Mouse (Mus musculus) lung, embryonic 16.5 days (tissue): Measurements from ENCODE around the gene Cd72. TPM values are rescaled to one million over a fixed set of nuclear protein-coding genes. Genes with fewer than 3 reads are reported as not detected.

Source experiments
- ATAC-seq: fragments of 200-750 bp; cut with Nextera tagmentation; 2 replicates; pipeline ENCODE4 v1.8.0; 2017; ENCODE audit warnings: low read depth, mild to moderate bottlenecking, moderate library complexity
- H3K27ac ChIP-seq: fragments of 300-500 bp; sonication (generic); 2 replicates; pipeline ENCODE4 v1.5.1; 2014; ENCODE audit warnings: mild to moderate bottlenecking, control low read depth, low read length
- H3K27me3 ChIP-seq: fragments of 300-500 bp; sonication (generic); 2 replicates; pipeline ENCODE4 v1.6.1; 2014; ENCODE audit warnings: low read depth, low read length, mixed read lengths; ENCODE audit not compliant: control insufficient read depth, insufficient read depth
- H3K36me3 ChIP-seq: fragments of 300-500 bp; sonication (generic); 2 replicates; pipeline ENCODE4 v1.6.1; 2014; ENCODE audit warnings: low read length; ENCODE audit not compliant: control insufficient read depth, insufficient read depth
- H3K4me1 ChIP-seq: fragments of 300-500 bp; sonication (generic); replicated peaks from 2 replicates; pipeline ENCODE4 v1.6.1; 2014; ENCODE audit warnings: low read length, mixed read lengths; ENCODE audit not compliant: control insufficient read depth, insufficient read depth
- H3K4me2 ChIP-seq: fragments of 300-500 bp; sonication (generic); 2 replicates; pipeline ENCODE4 v1.6.1; 2014; ENCODE audit warnings: low read depth, low read length, control low read depth
- H3K4me3 ChIP-seq: fragments of 300-500 bp; sonication (generic); 2 replicates; pipeline ENCODE4 v1.5.1; 2014; ENCODE audit warnings: mild to moderate bottlenecking, low read length, control low read depth
- H3K9ac ChIP-seq: fragments of 300-500 bp; sonication (generic); 2 replicates; pipeline ENCODE4 v1.6.1; 2014; ENCODE audit warnings: low read length, control low read depth
- H3K9me3 ChIP-seq: fragments of 300-500 bp; sonication (generic); 2 replicates; pipeline ENCODE4 v1.6.1; 2016; ENCODE audit warnings: low read length; ENCODE audit not compliant: control insufficient read depth
- WGBS: fragments of 180-500 bp; shearing (Covaris S2); extraction: QIAGEN DNeasy Blood & Tissue Kit; methylation state at CpG from one replicate; pipeline ENCODE4 v1.1.7; 2014; 5-methylcytosine and 5-hydroxymethylcytosine counted together
- polyA plus RNA-seq: library from polyadenylated mRNA; unstranded; fragments of >200 nt; fragmentation: Nextera tagmentation; extraction: Ambion mirVana; gene quantifications from 2 replicates; pipeline ENCODE4 v1.2.1, GENCODE M21; 2015

The Cd72 gene
- polyA plus RNA-seq, 1 experiment from 2014 or later = 2.0 TPM

DNA sequence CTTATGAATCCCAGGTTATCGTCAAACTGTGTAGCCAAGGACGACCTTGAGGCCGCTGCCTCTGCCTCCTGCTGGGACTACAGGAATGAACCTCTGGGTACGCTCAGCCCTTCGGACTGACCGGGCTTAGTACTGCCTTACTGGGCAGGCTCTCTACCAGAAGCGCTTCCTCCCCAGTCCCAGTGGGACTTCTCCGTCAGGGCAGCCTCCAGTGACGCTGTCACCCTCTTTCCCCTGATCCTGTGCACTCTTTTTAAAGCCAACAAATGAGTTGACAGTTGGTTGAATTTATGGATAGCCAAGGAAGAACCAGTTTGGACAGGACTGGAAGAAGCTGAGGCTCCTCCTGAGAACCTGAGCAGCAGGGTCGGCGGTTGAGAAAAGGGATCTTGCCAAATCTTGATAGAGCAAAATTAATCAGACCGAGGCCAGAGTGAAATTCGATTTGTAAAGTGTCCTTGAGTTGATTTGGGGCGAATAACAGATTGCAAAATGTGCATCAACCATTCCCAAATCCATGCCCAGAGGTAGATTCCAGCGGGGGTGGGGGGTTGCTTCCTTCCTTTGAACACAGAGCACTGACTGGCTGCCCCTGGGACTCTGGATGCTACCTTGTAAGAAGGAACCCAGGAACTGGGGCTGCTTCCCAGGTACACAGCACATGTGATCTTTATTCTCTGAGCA is 35.3 kb downstream of the Cd72 start:
- H3K9me3 ChIP-seq = no peaks in the 10 kb centered on the region
- 65% methylated on average over 15 of the region's 15 CpGs for WGBS
- no peak for ATAC-seq
- H3K4me3 ChIP-seq = no peak overlapping the region
- no peaks in the 10 kb centered on the region for H3K27me3 ChIP-seq
- H3K27ac ChIP-seq = peak overlapping the region; percentile 73
- H3K36me3 ChIP-seq = peaks cover 40% of the 10 kb centered on the region
- 0 out of 2 replicates have a peak overlapping the region, but pooled peaks have one; percentile 39 for H3K9ac ChIP-seq
- H3K4me1 ChIP-seq = peaks cover 34% of the 10 kb centered on the region
- H3K4me2 ChIP-seq = no peak overlapping the region

DNA sequence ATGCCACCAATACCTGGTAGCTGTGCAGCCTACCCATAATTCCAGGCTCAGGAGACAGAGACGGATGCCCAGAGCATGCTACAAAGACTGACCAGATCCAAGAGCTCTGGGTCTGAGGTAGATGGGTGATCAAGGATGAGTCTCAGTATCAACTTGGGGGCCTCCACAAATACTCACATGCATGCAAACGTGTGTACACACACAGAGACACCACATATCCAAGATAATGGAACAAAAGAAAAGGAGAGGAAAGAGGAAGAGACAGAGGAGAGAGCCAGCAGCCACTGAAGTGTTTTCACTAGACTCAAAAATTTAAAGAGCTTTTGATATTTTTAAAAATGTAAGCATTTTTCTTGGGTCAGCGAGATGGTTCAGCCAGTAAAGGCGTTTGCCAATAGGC is 36.0 kb downstream of the Cd72 start:
- ATAC-seq = no peak
- H3K9me3 ChIP-seq = no peaks in the 10 kb centered on the region
- WGBS = 45% methylated on average over 4 of the region's 4 CpGs
- peaks cover 34% of the 10 kb centered on the region for H3K36me3 ChIP-seq
- peaks cover 34% of the 10 kb centered on the region for H3K4me1 ChIP-seq
- peak overlapping the region; percentile 73 for H3K27ac ChIP-seq
- no peak overlapping the region for H3K4me3 ChIP-seq
- H3K4me2 ChIP-seq = no peak overlapping the region
- no peak overlapping the region for H3K9ac ChIP-seq
- no peaks in the 10 kb centered on the region for H3K27me3 ChIP-seq

DNA sequence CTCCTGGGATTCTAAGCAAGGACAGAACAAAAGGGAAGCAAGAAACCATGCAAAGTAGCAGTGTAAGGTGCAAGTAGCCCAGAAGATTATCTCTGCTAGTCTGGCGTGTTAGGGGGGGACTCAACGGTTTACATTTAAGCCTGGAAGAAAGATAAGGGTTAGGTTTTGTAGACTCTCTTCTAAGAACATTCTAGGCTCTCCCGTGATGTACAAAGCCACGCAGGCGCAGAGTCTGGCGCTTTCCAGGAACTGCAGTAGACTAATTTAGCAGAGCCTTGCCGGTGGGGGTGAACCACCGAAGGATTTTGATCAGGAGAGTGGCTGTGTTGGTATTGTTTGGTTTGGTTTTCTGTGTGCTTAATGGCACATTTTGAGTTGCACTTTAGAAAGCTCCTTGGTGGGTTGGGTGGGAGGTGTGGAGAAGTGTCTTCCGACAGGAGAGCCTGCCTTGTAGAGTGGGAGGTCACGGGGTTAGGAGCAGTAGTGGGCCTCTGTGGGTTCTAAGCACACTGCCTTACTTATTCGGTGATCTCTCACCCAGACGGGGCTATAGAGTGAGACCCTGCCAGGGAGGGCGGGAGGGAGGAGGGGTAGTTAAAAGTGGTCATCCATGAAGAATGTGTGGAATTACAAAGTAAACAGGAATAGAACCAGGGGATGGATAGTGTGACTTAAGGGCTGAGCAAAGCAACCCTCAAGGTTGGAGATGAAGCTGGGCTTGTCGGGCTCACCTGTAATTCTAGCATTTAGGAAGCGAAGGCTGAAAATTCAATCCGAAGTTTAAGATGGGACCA is 37.0 kb downstream of the Cd72 start:
- H3K4me1 ChIP-seq = peaks cover 34% of the 10 kb centered on the region
- H3K27me3 ChIP-seq = no peaks in the 10 kb centered on the region
- ATAC-seq = peak; percentile 54
- H3K36me3 ChIP-seq = peaks cover 29% of the 10 kb centered on the region
- H3K4me2 ChIP-seq = no peak overlapping the region
- WGBS = 49% methylated on average over 16 of the region's 16 CpGs
- H3K9me3 ChIP-seq = no peaks in the 10 kb centered on the region
- H3K4me3 ChIP-seq = no peak overlapping the region
- H3K27ac ChIP-seq = peak overlapping the region; percentile 73
- H3K9ac ChIP-seq = peak overlapping the region; percentile 14; the same call in 1 of the 2 replicates

DNA sequence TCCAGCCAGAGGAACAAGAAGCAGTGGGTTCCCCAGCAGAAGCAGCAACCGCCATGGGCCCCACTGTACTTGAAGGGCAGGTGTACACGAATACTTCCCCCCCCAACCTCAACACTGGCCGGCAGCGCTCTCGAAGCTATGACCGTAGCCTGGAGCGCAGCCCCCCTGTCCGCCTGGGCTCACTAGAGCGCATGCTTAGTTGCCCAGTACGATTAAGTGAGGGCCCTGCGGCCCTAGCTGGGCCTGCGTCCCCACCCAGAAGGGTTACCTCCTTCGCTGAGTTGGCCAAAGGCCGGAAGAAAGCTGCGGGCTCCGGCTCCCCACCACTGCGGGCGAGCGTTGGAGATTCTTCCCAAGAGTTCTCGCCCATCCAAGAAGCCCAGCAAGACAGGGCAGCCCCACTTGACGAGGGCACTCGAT is 38.3 kb downstream of the Cd72 start:
- H3K27ac ChIP-seq = no peak overlapping the region
- no peaks in the 10 kb centered on the region for H3K27me3 ChIP-seq
- H3K4me2 ChIP-seq = no peak overlapping the region
- WGBS = 95% methylated on average over 22 of the region's 22 CpGs
- no peak overlapping the region for H3K9ac ChIP-seq
- no peak for ATAC-seq
- no peaks in the 10 kb centered on the region for H3K9me3 ChIP-seq
- H3K4me1 ChIP-seq = peaks cover 34% of the 10 kb centered on the region
- peaks cover 20% of the 10 kb centered on the region for H3K36me3 ChIP-seq
- H3K4me3 ChIP-seq = no peak overlapping the region

DNA sequence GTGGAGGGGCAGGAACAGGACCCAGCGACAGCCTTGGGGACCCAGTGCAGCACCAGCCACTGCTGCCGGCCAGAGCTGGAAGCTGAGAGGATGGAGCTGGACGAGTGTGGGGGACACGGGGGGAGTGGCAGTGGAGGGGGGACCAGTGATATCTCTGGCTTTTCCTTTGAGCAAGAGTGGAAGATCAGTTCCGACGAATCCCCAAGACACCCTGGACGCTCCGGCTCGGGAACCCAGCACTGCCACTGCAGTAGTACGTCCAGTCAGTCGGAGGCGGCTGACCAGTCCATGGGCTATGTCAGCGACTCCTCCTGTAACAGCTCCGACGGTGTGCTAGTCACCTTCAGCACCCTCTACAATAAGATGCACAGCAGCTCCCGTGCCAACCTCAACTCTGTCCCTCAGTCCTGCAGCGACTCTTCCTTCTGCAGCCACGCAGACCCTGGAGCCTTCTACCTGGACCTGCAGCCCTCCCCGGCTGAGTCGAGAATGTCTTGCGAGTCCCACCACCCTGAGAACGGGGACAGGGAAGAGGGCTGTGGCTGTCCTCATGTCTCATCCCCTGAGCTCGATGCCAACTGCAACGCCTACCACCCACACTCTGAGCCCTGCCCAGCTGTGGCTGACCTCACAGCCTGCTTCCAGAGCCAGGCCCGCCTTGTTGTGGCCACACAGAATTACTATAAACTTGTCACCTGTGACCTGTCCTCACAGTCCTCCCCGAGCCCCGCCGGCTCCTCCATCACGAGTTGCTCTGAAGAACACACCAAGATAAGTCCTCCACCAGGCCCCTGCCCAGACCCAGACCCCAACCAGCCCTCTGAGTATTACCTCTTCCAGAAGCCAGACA is 39.0 kb downstream of the Cd72 start:
- H3K9ac ChIP-seq = no peak overlapping the region
- H3K9me3 ChIP-seq = no peaks in the 10 kb centered on the region
- H3K4me1 ChIP-seq = peaks cover 34% of the 10 kb centered on the region
- H3K4me2 ChIP-seq = no peak overlapping the region
- no peaks in the 10 kb centered on the region for H3K27me3 ChIP-seq
- peaks cover 20% of the 10 kb centered on the region for H3K36me3 ChIP-seq
- 90% methylated on average over 29 of the region's 29 CpGs for WGBS
- no peak for ATAC-seq
- H3K4me3 ChIP-seq = no peak overlapping the region
- no peak overlapping the region for H3K27ac ChIP-seq

DNA sequence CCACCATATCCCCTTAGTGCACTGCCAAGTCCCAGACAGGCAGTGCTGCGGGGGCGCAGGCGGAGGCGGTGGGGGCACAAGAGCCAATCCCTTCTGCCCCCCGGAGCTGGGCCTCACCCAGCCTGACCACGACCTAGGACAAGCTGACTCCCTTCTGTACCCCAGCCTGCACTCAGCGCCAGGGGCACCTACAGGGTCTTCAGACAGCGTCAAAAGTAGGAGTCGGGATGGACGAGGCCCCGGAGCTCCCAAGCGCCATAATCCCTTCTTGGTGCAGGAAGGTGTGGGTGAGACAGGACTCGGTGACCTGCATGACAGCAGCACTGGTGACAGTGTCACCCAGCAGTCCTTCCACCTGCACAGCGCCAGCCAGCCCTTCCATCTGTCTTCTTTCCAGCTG is 39.7 kb downstream of the Cd72 start:
- 86% methylated on average over 12 of the region's 14 CpGs for WGBS
- no peak overlapping the region for H3K4me3 ChIP-seq
- H3K4me1 ChIP-seq = peaks cover 29% of the 10 kb centered on the region
- no peaks in the 10 kb centered on the region for H3K27me3 ChIP-seq
- no peaks in the 10 kb centered on the region for H3K9me3 ChIP-seq
- H3K4me2 ChIP-seq = no peak overlapping the region
- H3K36me3 ChIP-seq = peaks cover 20% of the 10 kb centered on the region
- H3K27ac ChIP-seq = no peak overlapping the region
- ATAC-seq = no peak
- H3K9ac ChIP-seq = no peak overlapping the region

DNA sequence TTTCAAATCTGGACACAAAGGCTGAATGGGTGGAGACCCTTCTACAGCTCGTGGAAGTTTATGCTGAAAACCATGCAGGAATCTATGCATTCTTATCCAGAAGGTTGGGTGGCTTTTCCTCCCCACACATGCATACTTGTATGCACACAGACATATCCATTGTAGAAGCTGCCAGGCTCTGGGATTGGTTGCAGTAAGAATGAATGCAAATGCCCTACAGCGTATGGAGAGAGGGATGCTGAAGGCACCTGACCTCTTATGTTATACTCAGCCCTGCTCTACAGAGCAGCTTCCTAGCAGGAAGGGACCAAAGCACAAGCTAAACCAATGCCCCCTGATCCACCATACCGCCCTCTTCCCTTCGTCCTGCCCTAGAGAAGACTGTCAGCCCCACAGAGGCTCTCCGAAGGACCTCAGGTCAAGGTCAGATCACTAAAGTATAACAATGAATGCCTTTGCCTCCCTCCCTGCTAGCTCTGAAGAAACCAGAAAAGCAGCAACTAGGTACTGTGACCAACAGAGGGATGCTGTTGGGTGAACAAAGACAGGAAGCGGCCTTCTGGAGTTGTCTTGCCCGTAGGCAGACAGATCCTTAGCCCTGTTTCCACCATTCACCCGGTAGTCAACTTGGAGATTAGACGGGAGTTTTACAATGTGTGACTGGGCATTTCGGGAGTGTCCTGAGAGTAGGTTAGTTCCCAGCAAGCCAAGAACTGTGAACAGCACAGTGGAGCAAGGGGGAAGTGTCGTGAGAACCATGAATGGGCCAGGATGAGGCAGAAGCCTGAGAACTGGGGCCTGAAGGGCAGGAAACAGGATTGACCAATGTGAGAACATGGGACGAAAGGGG is 47.1 kb downstream of the Cd72 start:
- peaks cover 15% of the 10 kb centered on the region for H3K4me1 ChIP-seq
- peak overlapping the region; percentile 48 for H3K4me3 ChIP-seq
- no peaks in the 10 kb centered on the region for H3K9me3 ChIP-seq
- no peaks in the 10 kb centered on the region for H3K27me3 ChIP-seq
- H3K9ac ChIP-seq = peak overlapping the region; percentile 66
- H3K4me2 ChIP-seq = peak overlapping the region; percentile 64
- 70% methylated on average over 12 of the region's 12 CpGs for WGBS
- H3K27ac ChIP-seq = peak overlapping the region; percentile 92
- ATAC-seq = no peak
- no peaks in the 10 kb centered on the region for H3K36me3 ChIP-seq

DNA sequence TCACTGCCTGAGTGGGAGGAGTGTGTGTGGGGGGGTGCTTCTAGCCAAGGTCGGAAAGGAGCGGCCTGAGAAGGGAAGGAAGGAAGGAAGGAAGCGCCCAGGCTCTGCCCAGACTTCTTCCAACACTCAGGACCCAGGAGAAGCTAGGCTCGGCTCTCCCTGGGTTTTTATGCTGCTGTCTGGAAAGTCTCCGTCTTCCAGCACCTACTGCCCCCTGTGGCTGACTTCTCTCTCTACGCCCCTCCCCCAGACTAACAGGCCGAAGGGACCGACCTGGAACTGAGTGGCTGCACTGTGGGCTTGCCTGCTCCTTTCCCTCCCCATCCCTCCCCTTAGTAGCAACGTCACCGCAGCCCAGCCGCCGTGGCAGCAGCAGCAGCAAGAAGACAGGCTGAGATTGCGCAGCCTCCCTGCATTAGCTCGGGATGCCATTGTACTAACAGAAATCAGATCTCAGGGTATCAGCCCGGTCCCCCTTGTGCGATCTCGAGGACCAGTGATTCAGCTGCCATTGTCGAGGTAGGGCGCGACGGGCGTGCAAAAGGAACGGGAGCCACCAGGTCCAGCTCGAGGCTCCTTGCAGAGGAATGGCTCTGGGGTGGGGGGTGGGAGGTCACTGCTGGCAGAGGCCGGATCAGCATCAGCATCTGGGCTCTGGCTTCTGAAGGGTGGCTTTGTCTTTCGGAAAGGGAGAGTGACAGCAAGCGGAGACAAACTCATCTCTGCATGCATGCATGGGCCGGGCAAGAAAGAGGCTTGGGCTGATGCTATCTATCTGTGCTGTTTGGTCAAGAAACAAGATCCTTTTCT is 48.1 kb downstream of the Cd72 start:
- Histone ChIP-seq H3K36me3 (no peaks in the 10 kb centered on the region), H3K4me1 (peaks cover 17% of the 10 kb centered on the region), H3K9ac (peak overlapping the region; percentile 66), H3K4me3 (peak overlapping the region; percentile 48), H3K27me3 (no peaks in the 10 kb centered on the region), H3K9me3 (no peaks in the 10 kb centered on the region), H3K4me2 (peak overlapping the region; percentile 64), H3K27ac (peak overlapping the region; percentile 92)
- peak; percentile 98 for ATAC-seq
- WGBS = 2% methylated on average over 28 of the region's 28 CpGs
